Mouse (Mus musculus): ENCODE data around the gene Nrk.

Gene Nrk

GRCm38 (mm10) chrX:138914041-138914776, at the start of gene Nrk:
Gene Nrk, plus strand, starts transcription at chrX:138914430.
- no peak for DNase-seq (ENCODE audit: low spot score)

GRCm38 (mm10) chrX:138913366-138913765, 864 bp upstream of the Nrk start:
- no peak for DNase-seq (ENCODE audit: low spot score)

- DNase-seq (ENCODE audit: low spot score), result no peak
Measured at GRCm38 (mm10) chrX:138914777-138915114, 516 bp downstream of the Nrk start.

GRCm38 (mm10) chrX:138919030-138919429, 4.8 kb downstream of the Nrk start:
- no peak for DNase-seq (ENCODE audit: low spot score)

- DNase-seq (ENCODE audit: low spot score), result no peak
Measured at GRCm38 (mm10) chrX:138943905-138944304, 29.7 kb downstream of the Nrk start.

GRCm38 (mm10) chrX:138960713-138961112, 46.5 kb downstream of the Nrk start:
- no peak for DNase-seq (ENCODE audit: low spot score)

GRCm38 (mm10) chrX:138978501-138978900, 64.3 kb downstream of the Nrk start:
- no peak for DNase-seq (ENCODE audit: low spot score)

- DNase-seq (ENCODE audit: low spot score), result no peak
Measured at GRCm38 (mm10) chrX:138979249-138979648, 65.0 kb downstream of the Nrk start.

GRCm38 (mm10) chrX:139014524-139014923, 100.3 kb downstream of the Nrk start:
- DNase-seq (ENCODE audit: low spot score), result no peak

GRCm38 (mm10) chrX:139016540-139016939, 102.3 kb downstream of the Nrk start:
- DNase-seq (ENCODE audit: low spot score), result no peak

- no peak for DNase-seq (ENCODE audit: low spot score)
Measured at GRCm38 (mm10) chrX:139026532-139027097, 112.4 kb downstream of the Nrk start.

GRCm38 (mm10) chrX:139027296-139027695, 113.1 kb downstream of the Nrk start:
- no peak for DNase-seq (ENCODE audit: low spot score)

GRCm38 (mm10) chrX:139027909-139028308, 113.7 kb downstream of the Nrk start:
- no peak for DNase-seq (ENCODE audit: low spot score)

- no peak for DNase-seq (ENCODE audit: low spot score)
Measured at GRCm38 (mm10) chrX:139037666-139038065, 123.4 kb downstream of the Nrk start.

- no peak for DNase-seq (ENCODE audit: low spot score)
Measured at GRCm38 (mm10) chrX:139039314-139039713, 125.1 kb downstream of the Nrk start.

- no peak for DNase-seq (ENCODE audit: low spot score)
Measured at GRCm38 (mm10) chrX:139041148-139041547, 126.9 kb downstream of the Nrk start.

- no peak for DNase-seq (ENCODE audit: low spot score)
Measured at GRCm38 (mm10) chrX:139051976-139052375, 137.7 kb downstream of the Nrk start.

GRCm38 (mm10) chrX:139053149-139053548, 138.9 kb downstream of the Nrk start:
- DNase-seq (ENCODE audit: low spot score), result no peak
